Mouse (Mus musculus) G1E (cell line): Measurements from ENCODE around the gene Crisp4.

Experiments used
- CTCF ChIP-seq: IDR thresholded peaks from 2 replicates; pipeline ENCODE4 v1.5.1; 2012; ENCODE audit warnings: low read depth, low read length, inconsistent platforms, mixed read lengths
- GATA1 ChIP-seq: IDR thresholded peaks from 2 replicates; pipeline ENCODE4 v1.6.1; 2012; ENCODE audit warnings: borderline replicate concordance, low read length, inconsistent platforms, mixed read lengths

DNA sequence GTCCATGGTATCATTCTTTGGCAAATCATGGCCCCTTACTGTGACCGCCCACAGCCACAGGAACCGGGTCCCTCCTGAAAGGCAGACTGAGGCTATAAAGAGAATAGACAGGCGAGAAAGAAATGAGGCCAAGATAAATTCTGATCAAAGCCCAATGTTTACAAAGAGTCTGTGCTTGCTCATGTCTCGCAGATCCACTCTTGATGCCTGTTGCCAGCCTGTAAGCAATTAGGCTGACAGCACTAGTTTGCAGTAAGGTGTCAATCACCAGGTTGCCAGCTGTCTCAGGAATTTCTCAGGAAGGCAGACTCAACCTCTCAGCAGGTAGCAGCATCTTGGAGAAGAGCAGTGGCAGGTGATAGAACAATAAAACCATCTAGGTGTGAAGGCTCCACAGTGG, 24.9 kb upstream of the Crisp4 start:
- TF ChIP-seq CTCF (no peak), GATA1 (no peak)
